Mouse (Mus musculus) embryonic facial prominence, embryonic 14.5 days (tissue): ENCODE results near the gene Klhdc8b. TPM values are rescaled to one million over a fixed set of nuclear protein-coding genes. Genes with fewer than 3 reads are reported as not detected.

Experiments
- ATAC-seq: fragments of 200-750 bp; cut with Nextera tagmentation; 2 replicates; pipeline ENCODE4 v1.8.0; 2017; ENCODE audit warnings: low read depth, moderate number of reproducible peaks, moderate TSS enrichment
- DNase-seq: peaks from one replicate; pipeline ENCODE4 v3.0.0-alpha.2; 2015; ENCODE audit warnings: low spot score
- H3K27ac ChIP-seq: fragments of 300-500 bp; sonication (generic); replicated peaks from 2 replicates; pipeline ENCODE4 v1.5.1; 2014; ENCODE audit warnings: low read depth, mild to moderate bottlenecking, low read length, moderate library complexity
- H3K27me3 ChIP-seq: fragments of 300-500 bp; sonication (generic); replicated peaks from 2 replicates; pipeline ENCODE4 v1.6.1; 2014; ENCODE audit warnings: low read length; ENCODE audit not compliant: control insufficient read depth, insufficient read depth
- H3K36me3 ChIP-seq: fragments of 300-500 bp; sonication (generic); 2 replicates; pipeline ENCODE4 v1.6.1; 2014; ENCODE audit warnings: low read length, mixed read lengths; ENCODE audit not compliant: control insufficient read depth, insufficient read depth
- H3K4me1 ChIP-seq: fragments of 300-500 bp; sonication (generic); 2 replicates; pipeline ENCODE4 v1.6.1; 2014; ENCODE audit warnings: antibody characterized with exemption, low read length; ENCODE audit not compliant: control insufficient read depth, insufficient read depth
- H3K4me2 ChIP-seq: fragments of 300-500 bp; sonication (generic); 2 replicates; pipeline ENCODE4 v1.6.1; 2014; ENCODE audit warnings: low read depth, mild to moderate bottlenecking, low read length, moderate library complexity, mixed read lengths
- H3K4me3 ChIP-seq: fragments of 300-500 bp; sonication (generic); 2 replicates; pipeline ENCODE4 v1.5.1; 2014; ENCODE audit warnings: low read depth, mild to moderate bottlenecking, low read length
- H3K9ac ChIP-seq: fragments of 300-500 bp; sonication (generic); 2 replicates; pipeline ENCODE4 v1.6.1; 2014; ENCODE audit warnings: low read depth, mild to moderate bottlenecking, low read length, moderate library complexity, mixed read lengths
- H3K9me3 ChIP-seq: fragments of 300-500 bp; sonication (generic); 2 replicates; pipeline ENCODE4 v1.6.1; 2016; ENCODE audit warnings: low read length; ENCODE audit not compliant: control insufficient read depth
- WGBS: fragments of 180-500 bp; shearing (Covaris S2); extraction: QIAGEN DNeasy Blood & Tissue Kit; methylation state at CpG from one replicate; pipeline ENCODE4 v1.1.7; 2014; 5-methylcytosine and 5-hydroxymethylcytosine counted together
- polyA plus RNA-seq: library from polyadenylated mRNA; unstranded; fragments of >200 nt; fragmentation: Nextera tagmentation; extraction: Ambion mirVana; gene quantifications from 2 replicates; pipeline ENCODE4 v1.2.1, GENCODE M21; 2014

The Klhdc8b gene
- polyA plus RNA-seq, 1 experiment from 2014 or later: 23.7 TPM

- peak; percentile 58 for ATAC-seq
- Histone ChIP-seq H3K27ac (peak overlapping the region; percentile 52), H3K4me2 (peak overlapping the region; percentile 78), H3K9ac (peak overlapping the region; percentile 41; the same call in 1 of the 2 replicates), H3K27me3 (no peaks in the 10 kb centered on the region), H3K36me3 (peaks cover 16% of the 10 kb centered on the region), H3K4me3 (peak overlapping the region; percentile 60; the same call in 1 of the 2 replicates), H3K4me1 (peaks cover 36% of the 10 kb centered on the region), H3K9me3 (no peaks in the 10 kb centered on the region)
- 59% methylated on average over 18 of the region's 21 CpGs for WGBS
- DNase-seq: peak; percentile 90
Measured at GRCm38 (mm10) chr9:108450292-108451169, 10.8 kb downstream of the Klhdc8b start.

GRCm38 (mm10) chr9:108449860-108450259 is 11.5 kb downstream of the Klhdc8b start:
- DNase-seq: peak; percentile 77
- peak overlapping the region; percentile 41; the same call in 1 of the 2 replicates for H3K9ac ChIP-seq
- peak overlapping the region; percentile 78 for H3K4me2 ChIP-seq
- peak overlapping the region; percentile 6; the same call in 1 of the 2 replicates for H3K4me3 ChIP-seq
- H3K4me1 ChIP-seq: peaks cover 36% of the 10 kb centered on the region
- WGBS: 33% methylated on average over 4 of the region's 4 CpGs
- peaks cover 16% of the 10 kb centered on the region for H3K36me3 ChIP-seq
- H3K27ac ChIP-seq: peak overlapping the region; percentile 45; the same call in 1 of the 2 replicates
- ATAC-seq: peak; percentile 17; the same call in 1 of the 2 replicates
- no peaks in the 10 kb centered on the region for H3K9me3 ChIP-seq
- H3K27me3 ChIP-seq: no peaks in the 10 kb centered on the region

- no peak overlapping the region for H3K4me3 ChIP-seq
- no peaks in the 10 kb centered on the region for H3K9me3 ChIP-seq
- H3K4me1 ChIP-seq: peaks cover 10% of the 10 kb centered on the region
- ATAC-seq (no peak), DNase-seq (no peak)
- H3K4me2 ChIP-seq: no peak overlapping the region
- H3K27me3 ChIP-seq: no peaks in the 10 kb centered on the region
- WGBS: 60% methylated on average over 9 of the region's 9 CpGs
- no peak overlapping the region for H3K9ac ChIP-seq
- H3K36me3 ChIP-seq: peaks cover 16% of the 10 kb centered on the region
- H3K27ac ChIP-seq: no peak overlapping the region
Measured at GRCm38 (mm10) chr9:108445125-108445524, 16.3 kb downstream of the Klhdc8b start.

GRCm38 (mm10) chr9:108441236-108441919 is 20.0 kb downstream of the Klhdc8b start:
- Histone ChIP-seq H3K36me3 (no peaks in the 10 kb centered on the region), H3K4me1 (no peaks in the 10 kb centered on the region), H3K4me2 (no peak overlapping the region), H3K4me3 (no peak overlapping the region), H3K9ac (no peak overlapping the region), H3K9me3 (no peaks in the 10 kb centered on the region), H3K27ac (no peak overlapping the region), H3K27me3 (no peaks in the 10 kb centered on the region)
- ATAC-seq (no peak), DNase-seq (peak; percentile 40)
- WGBS: 76% methylated on average over 11 of the region's 11 CpGs

- Histone ChIP-seq H3K27ac (no peak overlapping the region), H3K4me1 (no peaks in the 10 kb centered on the region), H3K9me3 (no peaks in the 10 kb centered on the region), H3K27me3 (no peaks in the 10 kb centered on the region), H3K36me3 (no peaks in the 10 kb centered on the region), H3K9ac (0 out of 2 replicates have a peak overlapping the region, but pooled peaks have one; percentile 3), H3K4me3 (no peak overlapping the region), H3K4me2 (no peak overlapping the region)
- no peak for DNase-seq
- ATAC-seq: no peak
- 66% methylated on average over 5 of the region's 5 CpGs for WGBS
Measured at GRCm38 (mm10) chr9:108440485-108440884, 20.9 kb downstream of the Klhdc8b start.

- Histone ChIP-seq H3K4me3 (no peak overlapping the region), H3K4me2 (no peak overlapping the region), H3K4me1 (no peaks in the 10 kb centered on the region), H3K9me3 (no peaks in the 10 kb centered on the region), H3K27ac (no peak overlapping the region), H3K27me3 (no peaks in the 10 kb centered on the region), H3K9ac (no peak overlapping the region), H3K36me3 (no peaks in the 10 kb centered on the region)
- WGBS: 62% methylated on average over 6 of the region's 6 CpGs
- DNase-seq (peak; percentile 41), ATAC-seq (no peak)
Measured at GRCm38 (mm10) chr9:108439176-108439575, 22.2 kb downstream of the Klhdc8b start.

- no peak for ATAC-seq
- H3K9ac ChIP-seq: no peak within 1 kb of the TSS
- H3K36me3 ChIP-seq: no peaks in the 10 kb centered on the region
- H3K4me1 ChIP-seq: no peaks in the 10 kb centered on the region
- DNase-seq: no peak
- WGBS: 73% methylated on average over 3 of the region's 3 CpGs
- H3K9me3 ChIP-seq: no peaks in the 10 kb centered on the region
- H3K4me2 ChIP-seq: no peak within 1 kb of the TSS
- H3K27me3 ChIP-seq: no peaks in the 10 kb centered on the region
- no peak within 1 kb of the TSS for H3K27ac ChIP-seq
- H3K4me3 ChIP-seq: no peak within 1 kb of the TSS
Measured at GRCm38 (mm10) chr9:108436182-108436581, 25.2 kb downstream of the Klhdc8b start, which contains the start of gene BC048562. Gene BC048562, plus strand, starts transcription at chr9:108436482.

GRCm38 (mm10) chr9:108431431-108432067 is 29.8 kb downstream of the Klhdc8b start:
- WGBS: 52% methylated on average over 32 of the region's 32 CpGs
- Histone ChIP-seq H3K27me3 (no peaks in the 10 kb centered on the region), H3K4me1 (no peaks in the 10 kb centered on the region), H3K9ac (peak overlapping the region; percentile 35; the same call in 1 of the 2 replicates), H3K4me2 (peak overlapping the region; percentile 47), H3K9me3 (no peaks in the 10 kb centered on the region), H3K36me3 (no peaks in the 10 kb centered on the region), H3K4me3 (peak overlapping the region; percentile 26), H3K27ac (no peak overlapping the region)
- DNase-seq: peak; percentile 51
- 0 out of 2 replicates have a peak, but pooled peaks have one; percentile 22 for ATAC-seq
